Mouse (Mus musculus): ENCODE data around the gene Ntrk3. TPM values are rescaled to one million over a fixed set of nuclear protein-coding genes. Genes with fewer than 3 reads are reported as not detected.

Gene Ntrk3
- polyA plus RNA-seq, 2 experiments, result 5.3 to 15.0 TPM

DNA sequence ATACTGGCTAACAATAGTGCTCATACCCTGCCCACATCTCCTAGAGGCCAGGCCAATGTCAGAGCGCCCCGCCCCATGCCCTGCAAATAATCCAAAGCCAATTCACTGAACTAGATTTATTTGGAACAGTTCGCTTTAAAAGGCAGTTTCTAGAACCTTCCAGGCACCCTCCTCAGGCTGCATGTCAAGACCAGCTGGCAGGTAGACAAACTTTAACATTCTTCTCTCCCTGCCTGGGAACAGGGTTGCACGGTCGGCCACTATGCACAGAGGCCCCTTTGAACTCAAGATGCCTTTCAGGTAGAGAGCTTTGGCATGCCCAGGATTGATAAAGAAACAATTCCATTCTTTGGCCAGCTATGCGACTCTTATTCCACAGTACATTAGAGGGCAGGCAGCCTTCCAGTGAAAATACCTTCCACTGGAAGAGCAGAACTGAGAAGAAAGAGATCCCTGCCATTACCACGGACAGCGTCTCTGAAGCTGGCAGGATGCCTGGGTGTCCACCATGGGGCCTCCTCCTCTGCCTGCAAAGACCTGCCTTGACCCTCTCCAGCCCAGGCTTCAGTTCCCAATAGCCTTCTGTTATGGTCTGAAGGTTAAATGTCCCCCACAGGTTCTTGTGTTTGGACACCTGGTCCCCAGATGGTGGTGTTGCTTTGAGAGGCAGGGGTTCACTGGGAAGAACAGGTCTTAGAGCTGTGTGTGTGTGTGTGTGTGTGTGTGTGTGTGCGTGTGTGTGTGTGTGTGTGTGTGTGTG is 298.3 kb downstream of the Ntrk3 start:
- no peak for DNase-seq (ENCODE audit: low spot score)
- Histone ChIP-seq H3K27ac (replicated peaks; ENCODE audit: low read depth, low read length) (no peak overlapping the region), H3K36me3 (ENCODE audit: control insufficient read depth, insufficient read depth, low read length) (no peaks in the 10 kb centered on the region), H3K4me2 (replicated peaks; ENCODE audit: low read depth, low read length, severe bottlenecking) (no peak overlapping the region), H3K4me1 (ENCODE audit: control insufficient read depth, insufficient read depth, low read length) (no peaks in the 10 kb centered on the region), H3K9ac (ENCODE audit: low read depth, low read length, severe bottlenecking) (no peak overlapping the region), H3K27me3 (ENCODE audit: control insufficient read depth, insufficient read depth, low read length) (no peaks in the 10 kb centered on the region), H3K9me3 (ENCODE audit: control insufficient read depth, low read length) (no peaks in the 10 kb centered on the region), H3K4me3 (replicated peaks; ENCODE audit: low read length) (no peak overlapping the region)
- TF ChIP-seq POLR2A (IDR thresholded peaks at IDR 0.05; ENCODE audit: borderline replicate concordance, extremely low read depth, insufficient read depth, insufficient read length), result no peak
- no peak for ATAC-seq (ENCODE audit: low FRiP score, low read depth)
- 77% methylated on average over 9 of the region's 9 CpGs for WGBS

DNA sequence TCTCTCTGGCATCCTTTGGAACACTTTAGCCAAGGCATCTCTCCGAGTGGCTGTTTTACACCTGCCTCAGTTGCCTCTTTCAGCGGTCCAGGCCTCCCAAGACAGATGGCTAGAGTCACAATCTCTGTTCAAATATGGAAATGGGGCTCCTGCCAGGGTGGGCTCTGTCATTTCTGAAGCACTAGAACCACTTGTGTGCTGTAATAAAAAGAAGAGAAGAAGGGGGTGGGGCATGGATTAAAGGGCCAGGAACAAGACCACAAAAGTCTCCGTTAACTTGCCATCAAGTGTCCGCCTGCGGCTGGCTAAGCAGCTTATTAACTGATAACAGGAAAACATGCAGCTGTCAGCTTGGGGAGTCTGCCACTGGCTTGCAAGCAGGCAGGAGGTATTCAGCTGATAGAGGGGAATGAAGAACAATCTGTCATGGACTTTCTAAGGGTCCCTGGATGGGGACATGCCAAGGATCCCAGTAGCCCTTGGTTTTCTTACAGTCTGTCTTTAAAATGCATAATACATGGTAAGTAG is 304.1 kb downstream of the Ntrk3 start:
- Histone ChIP-seq H3K27me3 (ENCODE audit: control insufficient read depth, insufficient read depth, low read length) (no peaks in the 10 kb centered on the region), H3K4me1 (ENCODE audit: control insufficient read depth, insufficient read depth, low read length) (no peaks in the 10 kb centered on the region), H3K27ac (replicated peaks; ENCODE audit: low read depth, low read length) (no peak overlapping the region), H3K4me3 (replicated peaks; ENCODE audit: low read length) (no peak overlapping the region), H3K9me3 (ENCODE audit: control insufficient read depth, low read length) (no peaks in the 10 kb centered on the region), H3K4me2 (replicated peaks; ENCODE audit: low read depth, low read length, severe bottlenecking) (no peak overlapping the region), H3K9ac (ENCODE audit: low read depth, low read length, severe bottlenecking) (no peak overlapping the region), H3K36me3 (ENCODE audit: control insufficient read depth, insufficient read depth, low read length) (no peaks in the 10 kb centered on the region)
- ATAC-seq (ENCODE audit: low FRiP score, low read depth) (no peak), DNase-seq (ENCODE audit: low spot score) (no peak)
- no peak for TF ChIP-seq POLR2A (IDR thresholded peaks at IDR 0.05; ENCODE audit: borderline replicate concordance, extremely low read depth, insufficient read depth, insufficient read length)
- WGBS, result 51% methylated on average over 5 of the region's 5 CpGs

DNA sequence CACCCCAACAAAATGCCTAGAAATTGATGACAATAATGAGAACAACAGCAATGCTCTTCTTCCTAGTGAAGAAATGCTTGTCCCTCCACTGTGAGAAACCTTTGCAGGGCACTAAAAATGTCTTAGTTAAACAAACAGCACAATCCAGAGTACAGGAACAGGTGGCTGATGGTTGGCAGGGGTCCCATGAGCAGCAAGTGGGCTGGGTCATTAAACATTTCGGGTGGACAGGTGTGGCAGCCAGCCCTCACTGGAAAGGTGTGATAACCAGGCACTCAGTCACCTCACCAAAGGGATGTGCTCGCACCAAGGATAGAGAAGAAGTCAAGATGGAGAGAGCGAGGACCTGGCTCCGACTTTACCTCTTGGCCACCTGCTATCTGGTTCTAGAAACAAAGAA is 306.2 kb downstream of the Ntrk3 start:
- Histone ChIP-seq H3K9ac (ENCODE audit: low read depth, low read length, severe bottlenecking) (no peak overlapping the region), H3K27me3 (ENCODE audit: control insufficient read depth, insufficient read depth, low read length) (no peaks in the 10 kb centered on the region), H3K4me1 (ENCODE audit: control insufficient read depth, insufficient read depth, low read length) (no peaks in the 10 kb centered on the region), H3K4me3 (replicated peaks; ENCODE audit: low read length) (no peak overlapping the region), H3K27ac (replicated peaks; ENCODE audit: low read depth, low read length) (no peak overlapping the region), H3K36me3 (ENCODE audit: control insufficient read depth, insufficient read depth, low read length) (no peaks in the 10 kb centered on the region), H3K4me2 (replicated peaks; ENCODE audit: low read depth, low read length, severe bottlenecking) (no peak overlapping the region), H3K9me3 (ENCODE audit: control insufficient read depth, low read length) (no peaks in the 10 kb centered on the region)
- WGBS, result 82% methylated on average over 4 of the region's 4 CpGs
- DNase-seq (ENCODE audit: low spot score) (no peak), ATAC-seq (ENCODE audit: low FRiP score, low read depth) (no peak)
- TF ChIP-seq POLR2A (IDR thresholded peaks at IDR 0.05; ENCODE audit: borderline replicate concordance, extremely low read depth, insufficient read depth, insufficient read length), result no peak

DNA sequence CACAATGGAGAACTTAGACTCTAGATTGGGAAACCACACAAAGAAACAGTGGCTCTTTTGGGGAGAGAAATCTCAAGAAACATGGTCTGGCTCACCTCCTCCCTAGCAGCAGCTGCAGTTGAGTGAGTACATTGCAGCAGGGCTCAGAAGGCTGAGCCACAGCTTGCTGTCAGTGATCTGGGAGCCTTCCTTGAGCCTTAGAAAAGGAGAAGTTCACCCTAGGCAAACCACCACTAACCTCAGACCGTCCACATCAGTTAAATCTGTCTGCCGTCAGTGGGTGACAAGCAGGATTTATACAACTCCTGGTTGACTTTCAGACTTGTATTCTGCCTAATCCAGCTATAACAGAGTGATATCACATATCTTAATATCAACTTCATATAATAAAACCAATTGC is 325.6 kb downstream of the Ntrk3 start:
- Histone ChIP-seq H3K27me3 (ENCODE audit: control insufficient read depth, insufficient read depth, low read length) (no peaks in the 10 kb centered on the region), H3K4me2 (replicated peaks; ENCODE audit: low read depth, low read length, severe bottlenecking) (no peak overlapping the region), H3K4me3 (replicated peaks; ENCODE audit: low read length) (no peak overlapping the region), H3K9ac (ENCODE audit: low read depth, low read length, severe bottlenecking) (no peak overlapping the region), H3K9me3 (ENCODE audit: control insufficient read depth, low read length) (no peaks in the 10 kb centered on the region), H3K4me1 (ENCODE audit: control insufficient read depth, insufficient read depth, low read length) (no peaks in the 10 kb centered on the region), H3K27ac (replicated peaks; ENCODE audit: low read depth, low read length) (no peak overlapping the region), H3K36me3 (ENCODE audit: control insufficient read depth, insufficient read depth, low read length) (no peaks in the 10 kb centered on the region)
- TF ChIP-seq POLR2A (IDR thresholded peaks at IDR 0.05; ENCODE audit: borderline replicate concordance, extremely low read depth, insufficient read depth, insufficient read length), result no peak
- WGBS, result 100% methylated on average over 2 of the region's 2 CpGs
- ATAC-seq (ENCODE audit: low FRiP score, low read depth), result no peak
- DNase-seq (ENCODE audit: low spot score), result no peak

DNA sequence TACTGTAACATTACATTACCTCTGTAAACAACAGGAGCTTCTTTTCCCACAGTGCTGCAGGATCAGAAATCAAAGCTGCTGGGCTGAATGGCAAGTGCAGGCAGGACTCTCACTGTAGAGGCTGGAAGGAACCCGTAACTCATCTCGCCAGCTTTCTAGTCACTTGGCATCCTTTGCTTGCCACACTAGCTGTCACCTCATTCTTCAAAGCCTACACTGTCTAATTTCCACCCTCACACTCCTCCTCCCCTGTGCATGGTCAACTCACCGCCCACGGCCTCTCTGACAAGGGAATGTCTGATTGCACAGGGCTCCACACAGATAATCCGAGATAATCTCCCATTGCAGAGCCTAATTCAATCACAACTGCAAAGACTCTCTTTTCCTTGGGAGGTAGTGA is 327.8 kb downstream of the Ntrk3 start:
- no peaks in the 10 kb centered on the region for H3K9me3 ChIP-seq (ENCODE audit: control insufficient read depth, low read length)
- H3K4me3 ChIP-seq (replicated peaks; ENCODE audit: low read length), result no peak overlapping the region
- no peak overlapping the region for H3K9ac ChIP-seq (ENCODE audit: low read depth, low read length, severe bottlenecking)
- H3K4me1 ChIP-seq (ENCODE audit: control insufficient read depth, insufficient read depth, low read length), result no peaks in the 10 kb centered on the region
- H3K4me2 ChIP-seq (replicated peaks; ENCODE audit: low read depth, low read length, severe bottlenecking), result no peak overlapping the region
- no peak for DNase-seq (ENCODE audit: low spot score)
- H3K36me3 ChIP-seq (ENCODE audit: control insufficient read depth, insufficient read depth, low read length), result no peaks in the 10 kb centered on the region
- no peak for ATAC-seq (ENCODE audit: low FRiP score, low read depth)
- no peak for TF ChIP-seq POLR2A (IDR thresholded peaks at IDR 0.05; ENCODE audit: borderline replicate concordance, extremely low read depth, insufficient read depth, insufficient read length)
- H3K27ac ChIP-seq (replicated peaks; ENCODE audit: low read depth, low read length), result no peak overlapping the region
- WGBS, result 73% methylated on average over 5 of the region's 5 CpGs
- no peaks in the 10 kb centered on the region for H3K27me3 ChIP-seq (ENCODE audit: control insufficient read depth, insufficient read depth, low read length)
